ENCODE assay signal across 9 mouse cellular contexts in the genomic region with DNA sequence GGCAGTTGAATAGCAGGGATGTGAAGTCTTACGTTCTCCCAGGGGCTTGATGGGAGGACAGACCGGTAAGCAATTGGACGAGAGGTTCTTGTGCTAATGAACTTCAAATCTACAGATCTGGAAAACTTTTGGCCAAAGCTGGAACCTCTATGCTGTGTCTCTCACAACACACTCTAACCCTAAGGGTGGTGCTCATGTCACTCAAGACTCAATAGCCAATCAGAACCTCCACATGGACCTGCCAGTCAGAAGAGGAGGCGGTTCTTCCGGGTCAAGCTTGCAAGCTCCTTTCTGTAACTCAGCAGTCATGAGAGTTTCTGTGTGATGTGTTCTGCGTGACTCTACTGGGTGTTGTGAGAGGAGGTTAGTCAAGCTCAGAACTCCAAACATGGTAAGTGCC. TPM values are rescaled to one million over a fixed set of nuclear protein-coding genes. Genes with fewer than 3 reads are reported as not detected.
DNase-seq lines count a peak whose midpoint lies in the region; ATAC-seq and TF ChIP-seq lines count a peak whose summit lies in the region.
"Not testable (repeated sequence)": the region's sequence is repeated elsewhere in the genome, so short reads cannot be mapped to it uniquely, and the experiment has no call there.
"Had no signal": no experiment of that assay in that cellular context is flagged by ENCODE, and none has a peak within 500 bp of the region (broad histone marks: within the 10 kb centered on the region; RNA-seq: fewer than 3 reads in every experiment).

TSS of gene Gm14419 (plus strand) at position 301 of the 400 bp plus-strand sequence.

- not testable (repeated sequence) for ATAC-seq in forebrain, embryonic 14.5 days; monocyte, adult 5-6 weeks (replicated peaks; ENCODE audit: insufficient number of reproducible peaks, low FRiP score, low TSS enrichment, poor library complexity, severe bottlenecking)

- not testable (repeated sequence) for TF ChIP-seq CTCF in CH12.LX (conservative IDR thresholded peaks at IDR 0.05 in 1 of 2, IDR thresholded peaks at IDR 0.05 in 1 of 2; ENCODE audit: low read depth in 2 of 2, low read length in 2 of 2)

- H3K4me2 ChIP-seq in CH12.LX (ENCODE audit: insufficient read depth, low read depth, poor library complexity, severe bottlenecking); forebrain, embryonic 14.5 days (ENCODE audit: low read length): not testable (repeated sequence)

- DNase-seq in CH12.LX (ENCODE audit: extremely low read depth); adrenal gland, postnatal 36 days; forebrain, embryonic 14.5 days (ENCODE audit: low spot score); heart, adult 18-20 months; heart, postnatal 25 days (ENCODE audit: low spot score); layer of hippocampus, adult 8-10 months (ENCODE audit: low spot score in 2 of 2); left cerebral cortex, postnatal 25 days (ENCODE audit: low spot score in 2 of 2): not testable (repeated sequence)

- not testable (repeated sequence) for H3K36me3 ChIP-seq in CH12.LX (replicated peaks in 1 of 2; ENCODE audit: control insufficient read depth in 1 of 2, insufficient read depth in 1 of 2, low read length in 1 of 2); forebrain, embryonic 14.5 days (ENCODE audit: control insufficient read depth, insufficient read depth, low read length)

- not testable (repeated sequence) for H3K4me1 ChIP-seq in CH12.LX (ENCODE audit: control insufficient read depth in 1 of 2, insufficient read depth in 2 of 2); forebrain, embryonic 14.5 days (ENCODE audit: control insufficient read depth, insufficient read depth, low read length)

- no CpG with 5 or more reads among the region's 6 CpGs for WGBS in forebrain, embryonic 14.5 days

- H3K27ac ChIP-seq in CH12.LX (ENCODE audit: insufficient read depth, low read depth); forebrain, embryonic 14.5 days (ENCODE audit: low read depth, low read length): not testable (repeated sequence)

- intact Hi-C loops in heart, postnatal 25 days (cut with DNase I); left cerebral cortex, postnatal 25 days (cut with DNase I): not testable (repeated sequence)

- in situ Hi-C loops in CH12.LX (cut with MboI; ENCODE audit: low pct_ligation_motif_present, low pct_unique_long_range_greater_than_20kb, low sequenced_read_pairs), result not testable (repeated sequence)

- H3K79me2 ChIP-seq in CH12.LX (replicated peaks; ENCODE audit: control insufficient read depth, extremely low read depth, insufficient read depth, poor library complexity, severe bottlenecking), result not testable (repeated sequence)

- dilution Hi-C loops in CH12.LX (cut with MboI; ENCODE audit: extremely low pct_ligation_motif_present, extremely low pct_unique_long_range_greater_than_20kb, low sequenced_read_pairs), result not testable (repeated sequence)

- TF ChIP-seq POLR2A in CH12.LX (IDR thresholded peaks at IDR 0.05; ENCODE audit: low read depth, low read length), result not testable (repeated sequence)

- H3K4me3 ChIP-seq in CH12.LX (replicated peaks in 1 of 3; ENCODE audit: low read depth in 2 of 3, low read length in 2 of 3, poor library complexity in 1 of 3); forebrain, embryonic 14.5 days (ENCODE audit: low read depth, low read length): not testable (repeated sequence)

- not testable (repeated sequence) for H3K27me3 ChIP-seq in CH12.LX (replicated peaks); forebrain, embryonic 14.5 days (replicated peaks; ENCODE audit: control insufficient read depth, insufficient read depth, low read length)

- not testable (repeated sequence) for H3K9me3 ChIP-seq in CH12.LX (replicated peaks; ENCODE audit: low read length); forebrain, embryonic 14.5 days (replicated peaks; ENCODE audit: control insufficient read depth, low read length)

- not testable (repeated sequence) for TF ChIP-seq RAD21 in CH12.LX (IDR thresholded peaks at IDR 0.05; ENCODE audit: low read depth, low read length)

- TF ChIP-seq EP300 in CH12.LX (IDR thresholded peaks at IDR 0.05; ENCODE audit: low read length), result not testable (repeated sequence)

- not testable (repeated sequence) for H3K9ac ChIP-seq in CH12.LX (ENCODE audit: insufficient read depth, low read depth); forebrain, embryonic 14.5 days (ENCODE audit: low read length)

RNA-seq across cellular contexts. Expression of gene Gm14419, which starts in this region (rescaled TPM):
- 17.8 and 19.5 TPM in 2 replicates for total RNA-seq in CH12.LX (2012; rRNA removed)
- 37.8 and 48.0 TPM in 2 replicates for total RNA-seq in CH12.LX (2014; rRNA removed)
- polyA plus RNA-seq in CH12.LX (2012; ENCODE audit: insufficient read length, low read depth), result 10.2 and 17.7 TPM in 2 replicates
- total RNA-seq in adrenal gland, postnatal 36 days (2021), result 10 to 100 TPM; 28.0 to 38.1 TPM
- 6.9 and 11.6 TPM in 2 replicates for polyA plus RNA-seq in forebrain, embryonic 14.5 days (2014; fragmentation: Nextera tagmentation; extraction: Ambion mirVana)
- 10 to 100 TPM; 52.5 to 61.2 TPM for total RNA-seq in heart, adult 18-20 months (2021)
- 10 to 100 TPM; 64.4 to 77.2 TPM for total RNA-seq in heart, postnatal 25 days (2021)
- 10 to 100 TPM; 53.0 to 74.0 (median 63.1) TPM for total RNA-seq in layer of hippocampus, adult 8-10 months (2022)
- 10 to 100 TPM; 64.9 to 65.0 TPM for total RNA-seq in left cerebral cortex, postnatal 25 days (2021)
- 6.7 to 18.4 TPM in 2 of 3 replicates, not detected in the other for total RNA-seq in monocyte, adult 5-6 weeks (2017)
- polyA plus RNA-seq: small intestine, adult 2 months had no signal
